Mouse (Mus musculus) CH12.LX (cell line): ENCODE data around the gene Cd5.

Experiments
- CTCF ChIP-seq, 2 experiments: IDR thresholded peaks in 1 of 2; conservative IDR thresholded peaks in 1 of 2; 2 replicates each; pipeline ENCODE4 v1.5.1; 2011 to 2012; ENCODE audit warnings: low read depth in 2 of 2, low read length in 2 of 2, improper control_type of control experiment in 1 of 2, inconsistent platforms in 1 of 2, mild to moderate bottlenecking in 1 of 2, moderate library complexity in 1 of 2
- JUN ChIP-seq: IDR thresholded peaks from 2 replicates; pipeline ENCODE4 v1.6.1; 2011; ENCODE audit warnings: low read depth, mild to moderate bottlenecking, low read length, improper control_type of control experiment, moderate library complexity; ENCODE audit not compliant: insufficient read depth

DNA sequence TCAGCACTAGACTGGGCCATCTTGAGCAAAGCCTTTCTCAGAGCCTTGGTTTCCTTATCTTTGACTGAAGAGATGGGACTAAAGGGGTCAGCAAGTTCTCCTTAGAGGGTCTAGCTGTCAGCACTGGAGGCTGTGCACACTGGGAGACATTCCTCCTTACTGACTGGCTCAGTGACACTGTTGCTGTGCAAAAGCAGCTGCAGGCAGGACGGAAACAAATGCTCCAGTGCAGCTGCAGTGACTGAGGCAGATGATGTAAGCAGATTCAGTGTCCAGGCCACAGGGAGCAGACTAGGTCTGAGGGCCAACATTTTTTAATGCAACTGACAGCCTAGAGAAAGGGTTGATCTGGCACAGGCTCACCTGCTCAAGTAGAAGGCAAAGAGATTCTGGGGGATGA lies 65.5 kb downstream of the Cd5 start:
- TF ChIP-seq JUN (no peak), CTCF (conservative IDR thresholded peaks at IDR 0.05 in 1 of 2, IDR thresholded peaks at IDR 0.05 in 1 of 2; ENCODE audit: low read depth in 2 of 2, low read length in 2 of 2) (no peak)
